Mouse (Mus musculus): Measurements from ENCODE around the gene Acin1. TPM values are rescaled to one million over a fixed set of nuclear protein-coding genes. Genes with fewer than 3 reads are reported as not detected.

Gene Acin1
- 38.2 and 40.2 TPM in 2 replicates for polyA plus RNA-seq (2012)

DNA sequence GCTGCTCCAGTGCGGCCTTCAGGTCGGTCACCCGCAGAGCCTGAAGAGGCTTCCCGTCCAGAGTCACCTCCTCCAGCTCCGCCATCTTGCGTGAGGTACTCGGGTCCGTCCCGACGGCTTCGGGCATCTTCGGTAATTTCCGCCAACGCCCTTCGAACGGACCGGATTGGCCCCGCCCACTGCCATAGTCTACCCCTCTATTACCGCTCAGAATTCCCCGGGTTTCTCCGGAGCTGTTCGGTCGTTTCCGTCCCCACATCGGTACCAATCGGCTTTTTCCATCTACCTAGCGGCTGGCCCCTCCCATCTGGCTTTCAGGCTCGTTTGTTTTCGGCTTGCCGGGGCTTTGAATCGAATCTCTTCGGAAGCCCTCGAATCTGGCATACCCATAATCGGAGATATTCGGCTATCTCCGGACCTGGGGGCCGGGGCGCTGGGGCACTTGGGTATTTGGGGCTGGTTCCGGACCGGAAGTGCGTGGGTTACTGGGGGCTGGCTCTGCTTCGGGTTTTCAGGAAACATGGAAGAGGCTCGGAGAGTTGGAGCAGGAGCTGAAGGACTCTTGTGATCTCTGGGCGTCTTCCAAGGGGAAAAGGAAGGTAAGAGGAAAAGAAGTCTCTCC lies at the start of gene Acin1:
Acin1 (minus strand) TSS at position 410 of the 622 bp plus-strand sequence.
- peak within 1 kb of the TSS; percentile 100 for H3K4me3 ChIP-seq (replicated peaks)
- H3K27me3 ChIP-seq (ENCODE audit: control insufficient read depth), result no peaks in the 10 kb centered on the region
- H3K9me3 ChIP-seq (ENCODE audit: control insufficient read depth, low read length), result no peaks in the 10 kb centered on the region
- H3K36me3 ChIP-seq (ENCODE audit: control insufficient read depth), result peaks cover 59% of the 10 kb centered on the region
- TF ChIP-seq TAL1 (IDR thresholded peaks at IDR 0.05; ENCODE audit: low read length) (no peak), GATA1 (IDR thresholded peaks at IDR 0.05; ENCODE audit: low read length) (no peak)
- H3K4me1 ChIP-seq (ENCODE audit: control insufficient read depth), result peaks cover 52% of the 10 kb centered on the region

DNA sequence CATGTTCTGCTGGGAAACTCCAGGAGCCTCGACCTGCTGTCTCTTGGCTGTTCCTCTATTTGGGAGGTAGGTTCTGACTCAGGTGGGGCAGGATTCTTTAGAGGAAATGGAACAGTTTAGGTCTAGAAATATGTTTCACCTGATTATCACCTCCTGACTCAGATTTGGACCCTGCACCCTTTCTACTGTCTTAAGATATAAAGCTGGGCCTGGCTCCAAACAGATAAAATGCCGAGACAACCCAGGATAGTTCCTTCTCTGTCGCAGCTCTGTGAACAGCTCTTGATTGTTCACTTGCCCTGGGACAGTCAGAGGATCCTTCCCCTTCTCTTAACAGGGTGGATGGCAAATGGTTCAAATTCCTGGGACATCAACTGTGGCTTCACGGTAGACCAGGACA lies 48.5 kb upstream of the Acin1 start:
- H3K27me3 ChIP-seq (ENCODE audit: control insufficient read depth), result no peaks in the 10 kb centered on the region
- no peaks in the 10 kb centered on the region for H3K36me3 ChIP-seq (ENCODE audit: control insufficient read depth)
- no peaks in the 10 kb centered on the region for H3K4me1 ChIP-seq (ENCODE audit: control insufficient read depth)
- no peaks in the 10 kb centered on the region for H3K9me3 ChIP-seq (ENCODE audit: control insufficient read depth, low read length)
- TF ChIP-seq TAL1 (IDR thresholded peaks at IDR 0.05; ENCODE audit: low read length) (no peak), GATA1 (IDR thresholded peaks at IDR 0.05; ENCODE audit: low read length) (no peak)
- H3K4me3 ChIP-seq (replicated peaks), result no peak overlapping the region

GRCm38 (mm10) chr14:54734004-54734403 lies 47.3 kb upstream of the Acin1 start:
- H3K27me3 ChIP-seq (ENCODE audit: control insufficient read depth), result no peaks in the 10 kb centered on the region
- no peaks in the 10 kb centered on the region for H3K36me3 ChIP-seq (ENCODE audit: control insufficient read depth)
- no peaks in the 10 kb centered on the region for H3K9me3 ChIP-seq (ENCODE audit: control insufficient read depth, low read length)
- TF ChIP-seq GATA1 (IDR thresholded peaks at IDR 0.05; ENCODE audit: low read length), result no peak
- no peak for TF ChIP-seq TAL1 (IDR thresholded peaks at IDR 0.05; ENCODE audit: low read length)
- no peaks in the 10 kb centered on the region for H3K4me1 ChIP-seq (ENCODE audit: control insufficient read depth)
- H3K4me3 ChIP-seq (replicated peaks), result no peak overlapping the region

- Histone ChIP-seq H3K36me3 (ENCODE audit: control insufficient read depth) (no peaks in the 10 kb centered on the region), H3K4me1 (ENCODE audit: control insufficient read depth) (no peaks in the 10 kb centered on the region), H3K9me3 (ENCODE audit: control insufficient read depth, low read length) (no peaks in the 10 kb centered on the region), H3K27me3 (ENCODE audit: control insufficient read depth) (no peaks in the 10 kb centered on the region), H3K4me3 (replicated peaks) (no peak overlapping the region)
- TF ChIP-seq TAL1 (IDR thresholded peaks at IDR 0.05; ENCODE audit: low read length) (no peak), GATA1 (IDR thresholded peaks at IDR 0.05; ENCODE audit: low read length) (no peak)
Observed at GRCm38 (mm10) chr14:54732206-54732605, 45.5 kb upstream of the Acin1 start.

- H3K4me3 ChIP-seq (replicated peaks), result no peak overlapping the region
- H3K4me1 ChIP-seq (ENCODE audit: control insufficient read depth), result no peaks in the 10 kb centered on the region
- H3K9me3 ChIP-seq (ENCODE audit: control insufficient read depth, low read length), result no peaks in the 10 kb centered on the region
- H3K27me3 ChIP-seq (ENCODE audit: control insufficient read depth), result no peaks in the 10 kb centered on the region
- no peaks in the 10 kb centered on the region for H3K36me3 ChIP-seq (ENCODE audit: control insufficient read depth)
- TF ChIP-seq GATA1 (IDR thresholded peaks at IDR 0.05; ENCODE audit: low read length) (no peak), TAL1 (IDR thresholded peaks at IDR 0.05; ENCODE audit: low read length) (no peak)
Observed at GRCm38 (mm10) chr14:54730305-54730704, 43.6 kb upstream of the Acin1 start.

DNA sequence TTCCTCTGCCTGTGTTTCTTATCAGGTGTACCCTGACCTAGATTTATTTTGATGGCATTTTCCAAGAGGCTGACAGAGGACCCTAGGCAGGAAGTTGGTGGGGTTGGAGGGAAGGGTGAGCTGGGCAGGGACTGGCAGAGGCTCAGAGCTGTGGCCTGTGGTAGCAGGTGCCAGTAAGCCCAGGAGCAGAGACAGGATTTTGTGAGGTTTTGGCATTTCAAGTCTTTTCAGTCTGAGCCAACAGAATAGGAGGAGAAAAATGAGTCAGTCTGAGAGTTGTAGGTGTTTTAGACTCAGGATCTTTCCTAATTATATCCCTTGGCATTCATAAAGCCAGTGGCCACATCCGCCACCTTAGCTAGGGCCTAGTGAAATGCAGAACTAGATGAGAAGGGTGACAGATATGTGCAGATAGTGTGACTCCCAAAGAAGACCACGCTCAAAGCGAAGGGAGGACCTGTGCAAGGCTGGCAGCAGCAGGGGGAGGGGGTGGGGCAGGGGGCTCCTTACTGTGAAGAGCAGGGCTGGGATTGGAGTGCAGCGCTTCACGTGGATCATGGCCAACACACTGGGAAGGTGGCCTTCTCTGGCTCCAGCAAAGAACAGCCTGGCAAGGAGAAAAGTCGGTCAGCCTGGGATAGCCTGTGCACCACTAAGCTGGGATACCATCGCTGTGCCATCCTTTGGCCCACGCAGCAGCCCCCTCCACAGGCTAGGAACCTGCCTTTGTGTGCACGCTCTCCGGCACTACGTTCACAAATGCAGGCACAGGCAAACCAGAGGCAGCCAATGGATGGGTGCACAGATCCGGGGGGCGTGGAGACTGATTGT lies 42.3 kb upstream of the Acin1 start:
- no peaks in the 10 kb centered on the region for H3K36me3 ChIP-seq (ENCODE audit: control insufficient read depth)
- H3K4me1 ChIP-seq (ENCODE audit: control insufficient read depth), result no peaks in the 10 kb centered on the region
- TF ChIP-seq GATA1 (IDR thresholded peaks at IDR 0.05; ENCODE audit: low read length) (no peak), TAL1 (IDR thresholded peaks at IDR 0.05; ENCODE audit: low read length) (no peak)
- no peak overlapping the region for H3K4me3 ChIP-seq (replicated peaks)
- no peaks in the 10 kb centered on the region for H3K27me3 ChIP-seq (ENCODE audit: control insufficient read depth)
- H3K9me3 ChIP-seq (ENCODE audit: control insufficient read depth, low read length), result no peaks in the 10 kb centered on the region

GRCm38 (mm10) chr14:54727565-54727964 lies 40.8 kb upstream of the Acin1 start:
- TF ChIP-seq TAL1 (IDR thresholded peaks at IDR 0.05; ENCODE audit: low read length) (no peak), GATA1 (IDR thresholded peaks at IDR 0.05; ENCODE audit: low read length) (no peak)
- no peaks in the 10 kb centered on the region for H3K36me3 ChIP-seq (ENCODE audit: control insufficient read depth)
- H3K27me3 ChIP-seq (ENCODE audit: control insufficient read depth), result no peaks in the 10 kb centered on the region
- H3K4me3 ChIP-seq (replicated peaks), result no peak overlapping the region
- H3K4me1 ChIP-seq (ENCODE audit: control insufficient read depth), result no peaks in the 10 kb centered on the region
- H3K9me3 ChIP-seq (ENCODE audit: control insufficient read depth, low read length), result no peaks in the 10 kb centered on the region

- Histone ChIP-seq H3K4me3 (replicated peaks) (no peak overlapping the region), H3K36me3 (ENCODE audit: control insufficient read depth) (no peaks in the 10 kb centered on the region), H3K4me1 (ENCODE audit: control insufficient read depth) (no peaks in the 10 kb centered on the region), H3K27me3 (ENCODE audit: control insufficient read depth) (no peaks in the 10 kb centered on the region), H3K9me3 (ENCODE audit: control insufficient read depth, low read length) (no peaks in the 10 kb centered on the region)
- TF ChIP-seq TAL1 (IDR thresholded peaks at IDR 0.05; ENCODE audit: low read length) (no peak), GATA1 (IDR thresholded peaks at IDR 0.05; ENCODE audit: low read length) (no peak)
Observed at GRCm38 (mm10) chr14:54724049-54724448, 37.3 kb upstream of the Acin1 start.

GRCm38 (mm10) chr14:54721711-54722110 lies 35.0 kb upstream of the Acin1 start:
- no peaks in the 10 kb centered on the region for H3K36me3 ChIP-seq (ENCODE audit: control insufficient read depth)
- no peak for TF ChIP-seq TAL1 (IDR thresholded peaks at IDR 0.05; ENCODE audit: low read length)
- TF ChIP-seq GATA1 (IDR thresholded peaks at IDR 0.05; ENCODE audit: low read length), result no peak
- H3K4me3 ChIP-seq (replicated peaks), result no peak overlapping the region
- H3K9me3 ChIP-seq (ENCODE audit: control insufficient read depth, low read length), result no peaks in the 10 kb centered on the region
- no peaks in the 10 kb centered on the region for H3K4me1 ChIP-seq (ENCODE audit: control insufficient read depth)
- H3K27me3 ChIP-seq (ENCODE audit: control insufficient read depth), result no peaks in the 10 kb centered on the region
